Mouse (Mus musculus) forebrain, embryonic 15.5 days (tissue): ENCODE measurements around the gene Ufsp2. TPM values are rescaled to one million over a fixed set of nuclear protein-coding genes. Genes with fewer than 3 reads are reported as not detected.

Source experiments
- ATAC-seq: fragments of 200-750 bp; cut with Nextera tagmentation; replicated peaks from 2 replicates; pipeline ENCODE4 v1.8.0; 2017; ENCODE audit warnings: mild to moderate bottlenecking, moderate TSS enrichment, moderate library complexity
- H3K27ac ChIP-seq: fragments of 300-500 bp; sonication (generic); replicated peaks from 2 replicates; pipeline ENCODE4 v1.5.1; 2015; ENCODE audit warnings: mild to moderate bottlenecking, inconsistent platforms
- H3K27me3 ChIP-seq: fragments of 300-500 bp; sonication (generic); 2 replicates; pipeline ENCODE4 v1.6.1; 2015; ENCODE audit warnings: inconsistent platforms
- H3K36me3 ChIP-seq: fragments of 300-500 bp; sonication (generic); 2 replicates; pipeline ENCODE4 v1.6.1; 2015; ENCODE audit warnings: mild to moderate bottlenecking, inconsistent platforms
- H3K4me1 ChIP-seq: fragments of 300-500 bp; sonication (generic); 2 replicates; pipeline ENCODE4 v1.6.1; 2015; ENCODE audit warnings: inconsistent platforms
- H3K4me2 ChIP-seq: fragments of 300-500 bp; sonication (generic); replicated peaks from 2 replicates; pipeline ENCODE4 v1.6.1; 2015; ENCODE audit warnings: mild to moderate bottlenecking, inconsistent platforms
- H3K4me3 ChIP-seq: fragments of 300-500 bp; sonication (generic); 2 replicates; pipeline ENCODE4 v1.5.1; 2015; ENCODE audit warnings: mild to moderate bottlenecking, inconsistent platforms
- H3K9ac ChIP-seq: fragments of 300-500 bp; sonication (generic); replicated peaks from 2 replicates; pipeline ENCODE4 v1.6.1; 2015; ENCODE audit warnings: mild to moderate bottlenecking, inconsistent platforms
- H3K9me3 ChIP-seq: fragments of 300-500 bp; sonication (generic); 2 replicates; pipeline ENCODE4 v1.6.1; 2016; ENCODE audit warnings: inconsistent platforms
- WGBS: fragments of 180-500 bp; shearing (Covaris S2); methylation state at CpG from one replicate; pipeline ENCODE4 v1.1.7; 2015; ENCODE audit warnings: mixed read lengths; 5-methylcytosine and 5-hydroxymethylcytosine counted together
- polyA plus RNA-seq: library from polyadenylated mRNA; unstranded; fragments of >200 nt; fragmentation: Nextera tagmentation; extraction: Ambion mirVana; gene quantifications from 2 replicates; pipeline ENCODE4 v1.2.1, GENCODE M21; 2015

The Ufsp2 gene
- polyA plus RNA-seq, 1 experiment from 2014 or later, result 60.9 TPM

GRCm38 (mm10) chr8:45994111-45994510, 18.8 kb downstream of the Ufsp2 start:
- peaks cover 2% of the 10 kb centered on the region for H3K4me1 ChIP-seq
- no peak for ATAC-seq
- no peak overlapping the region for H3K4me3 ChIP-seq
- H3K36me3 ChIP-seq, result peaks cover 30% of the 10 kb centered on the region
- no peak overlapping the region for H3K4me2 ChIP-seq
- H3K9ac ChIP-seq, result no peak overlapping the region
- WGBS, result 96% methylated on average over 2 of the region's 2 CpGs
- no peaks in the 10 kb centered on the region for H3K9me3 ChIP-seq
- no peaks in the 10 kb centered on the region for H3K27me3 ChIP-seq
- no peak overlapping the region for H3K27ac ChIP-seq

GRCm38 (mm10) chr8:45995576-45995975, 20.2 kb downstream of the Ufsp2 start:
- Histone ChIP-seq H3K27ac (no peak overlapping the region), H3K9ac (no peak overlapping the region), H3K4me2 (no peak overlapping the region), H3K36me3 (peaks cover 27% of the 10 kb centered on the region), H3K27me3 (no peaks in the 10 kb centered on the region), H3K9me3 (no peaks in the 10 kb centered on the region), H3K4me3 (no peak overlapping the region), H3K4me1 (peaks cover 9% of the 10 kb centered on the region)
- no peak for ATAC-seq
- WGBS, result 89% methylated on average over 3 of the region's 3 CpGs

DNA sequence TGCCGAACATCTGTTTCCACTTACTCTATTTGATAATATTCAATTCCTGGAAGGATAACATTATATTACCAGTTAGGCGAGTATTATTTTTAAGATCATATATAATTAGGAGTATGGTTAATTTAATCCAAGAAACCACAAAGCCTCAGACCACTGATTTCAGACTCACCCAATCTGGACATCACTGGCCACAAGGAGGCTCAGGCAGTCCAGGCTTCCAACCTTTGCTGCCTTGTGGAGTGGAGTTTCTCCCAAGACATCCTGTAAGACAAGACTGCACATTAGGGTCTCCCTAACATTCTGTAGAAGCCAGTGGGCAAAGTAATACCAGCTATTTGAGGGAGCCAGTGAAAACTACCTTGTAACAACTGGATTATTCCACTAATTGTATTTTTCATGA, 22.9 kb downstream of the Ufsp2 start:
- Histone ChIP-seq H3K9me3 (no peaks in the 10 kb centered on the region), H3K4me3 (no peak overlapping the region), H3K4me2 (peak overlapping the region; percentile 69; the same call in 1 of the 2 replicates), H3K4me1 (peaks cover 10% of the 10 kb centered on the region), H3K27ac (no peak overlapping the region), H3K27me3 (no peaks in the 10 kb centered on the region), H3K9ac (no peak overlapping the region), H3K36me3 (peaks cover 24% of the 10 kb centered on the region)
- WGBS, result 90% methylated on average over 2 of the region's 2 CpGs
- no peak for ATAC-seq

DNA sequence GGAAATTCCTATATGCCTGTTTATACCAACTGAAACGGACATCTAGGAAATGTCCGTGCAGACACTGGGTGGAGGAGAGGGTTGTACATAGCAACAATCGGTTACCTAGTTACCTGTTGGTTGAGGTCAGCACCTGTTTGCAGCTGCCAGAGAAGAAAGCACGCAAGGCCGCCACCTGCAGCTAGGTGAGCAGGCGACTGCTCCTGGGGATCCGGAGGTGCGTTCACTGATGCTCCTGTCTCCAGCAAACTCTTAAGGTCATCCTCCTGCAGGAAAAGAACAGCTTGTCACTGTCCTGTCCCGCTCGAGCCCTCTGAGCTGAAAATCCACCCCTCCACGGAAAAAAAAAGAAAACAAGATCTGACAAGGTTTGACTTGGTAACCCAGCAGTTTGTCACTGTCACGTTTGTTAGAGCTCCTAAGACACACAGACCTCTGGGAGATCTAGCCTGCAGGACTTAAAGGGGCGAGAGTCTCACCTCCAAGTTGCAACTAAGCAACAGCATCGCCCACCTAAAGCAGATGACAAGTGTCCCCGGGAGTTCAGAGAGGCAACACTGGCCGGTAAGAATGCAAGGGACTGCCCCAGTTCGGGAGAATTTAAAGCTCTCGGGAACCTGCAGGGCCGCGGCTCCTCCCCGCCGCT, 23.9 kb downstream of the Ufsp2 start, which contains the start of gene Lrp2bp:
Lrp2bp (plus strand) TSS at position 166 of the 646 bp plus-strand sequence.
- Histone ChIP-seq H3K4me1 (peaks cover 10% of the 10 kb centered on the region), H3K36me3 (peaks cover 18% of the 10 kb centered on the region), H3K9me3 (no peaks in the 10 kb centered on the region), H3K27me3 (no peaks in the 10 kb centered on the region), H3K4me3 (peak within 1 kb of the TSS; percentile 58), H3K4me2 (peak within 1 kb of the TSS; percentile 69), H3K27ac (peak within 1 kb of the TSS; percentile 98), H3K9ac (peak within 1 kb of the TSS; percentile 88)
- ATAC-seq, result no peak
- WGBS, result 3% methylated on average over 22 of the region's 22 CpGs

GRCm38 (mm10) chr8:45999784-46000705, 24.7 kb downstream of the Ufsp2 start:
- Histone ChIP-seq H3K27ac (peak overlapping the region; percentile 98), H3K9me3 (no peaks in the 10 kb centered on the region), H3K4me2 (peak overlapping the region; percentile 69), H3K27me3 (no peaks in the 10 kb centered on the region), H3K4me1 (peaks cover 10% of the 10 kb centered on the region), H3K36me3 (peaks cover 18% of the 10 kb centered on the region), H3K4me3 (peak overlapping the region; percentile 58), H3K9ac (peak overlapping the region; percentile 88)
- peak; percentile 99 for ATAC-seq
- 3% methylated on average over 55 of the region's 55 CpGs for WGBS

DNA sequence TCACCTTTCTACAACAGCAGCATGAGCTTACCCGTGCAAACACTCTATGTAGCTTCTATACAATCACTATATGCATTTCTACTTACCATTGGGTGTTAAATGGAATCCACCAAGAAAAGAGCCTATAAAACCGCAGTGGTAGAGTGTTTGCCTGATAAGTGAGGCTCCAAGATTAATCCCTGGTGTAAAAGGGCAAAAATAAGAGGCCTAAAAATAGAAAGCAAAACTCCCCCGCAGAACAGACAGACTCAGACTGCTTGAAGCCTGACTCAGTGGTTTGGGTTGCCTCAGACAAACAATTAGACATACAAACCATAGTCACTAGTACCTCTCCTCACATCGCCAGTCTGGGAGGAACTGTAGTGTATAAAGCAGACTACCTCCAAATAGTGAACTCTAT, 30.3 kb downstream of the Ufsp2 start, which contains the start of gene Ankrd37:
Ankrd37 (minus strand) TSS at position 112 of the 400 bp plus-strand sequence.
- Histone ChIP-seq H3K27me3 (no peaks in the 10 kb centered on the region), H3K27ac (no peak within 1 kb of the TSS), H3K9me3 (no peaks in the 10 kb centered on the region), H3K4me1 (peaks cover 4% of the 10 kb centered on the region), H3K4me3 (no peak within 1 kb of the TSS), H3K9ac (no peak within 1 kb of the TSS), H3K36me3 (no peaks in the 10 kb centered on the region), H3K4me2 (no peak within 1 kb of the TSS)
- no peak for ATAC-seq
- WGBS, result 77% methylated on average over 4 of the region's 4 CpGs

DNA sequence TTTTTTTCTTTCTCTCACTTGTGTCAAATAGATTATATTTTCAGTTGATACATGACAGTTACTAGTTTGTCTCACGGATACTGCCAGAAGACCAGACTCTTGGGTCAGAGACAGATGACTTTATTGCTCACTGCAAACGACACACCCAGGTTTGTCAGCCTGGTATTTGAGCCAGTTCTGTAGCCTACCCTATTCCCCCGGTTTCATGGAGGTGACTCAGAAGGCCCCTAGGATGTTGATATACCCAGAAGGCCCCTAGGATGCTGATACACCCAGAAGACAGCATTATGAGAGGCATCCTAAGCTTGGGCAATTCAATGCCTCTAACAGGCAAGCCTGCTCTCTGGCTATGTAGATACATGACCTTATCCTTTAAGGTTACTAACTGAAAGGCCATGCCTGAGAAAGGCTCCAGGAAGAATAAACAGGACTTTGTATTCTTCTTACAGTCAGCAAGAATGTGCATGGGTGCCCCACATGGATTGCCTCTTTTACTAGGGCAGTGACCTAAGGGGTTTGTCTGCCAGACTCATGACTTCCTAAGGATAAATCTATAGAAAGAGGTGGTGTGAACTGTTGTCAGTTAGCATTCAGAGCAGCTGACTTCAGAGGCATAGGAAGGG, 31.8 kb downstream of the Ufsp2 start:
- Histone ChIP-seq H3K4me2 (no peak overlapping the region), H3K9ac (no peak overlapping the region), H3K9me3 (no peaks in the 10 kb centered on the region), H3K27me3 (no peaks in the 10 kb centered on the region), H3K4me1 (peaks cover 10% of the 10 kb centered on the region; the same call in 1 of the 2 replicates), H3K4me3 (no peak overlapping the region), H3K27ac (no peak overlapping the region), H3K36me3 (no peaks in the 10 kb centered on the region)
- 85% methylated on average over 3 of the region's 3 CpGs for WGBS
- ATAC-seq, result no peak

DNA sequence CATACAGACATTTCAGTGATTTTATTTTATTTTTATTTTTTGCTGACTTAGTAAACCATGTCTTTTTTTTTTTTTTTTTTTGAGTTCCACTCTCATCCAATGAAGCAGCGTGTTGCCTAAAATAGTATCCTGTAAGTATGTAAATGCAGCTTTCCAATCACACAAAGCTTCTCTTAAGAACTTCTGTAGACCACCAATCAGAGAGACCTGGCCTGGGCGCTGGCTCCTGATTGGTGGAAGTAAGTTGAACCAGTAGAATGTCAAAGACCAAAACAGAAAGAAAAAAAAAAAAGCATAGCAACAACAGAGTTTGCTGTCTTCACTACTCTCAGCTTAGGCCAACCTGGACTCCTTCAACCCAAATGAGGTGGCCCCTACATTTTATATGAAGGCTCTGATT, 35.0 kb downstream of the Ufsp2 start:
- Histone ChIP-seq H3K36me3 (no peaks in the 10 kb centered on the region), H3K4me1 (peaks cover 10% of the 10 kb centered on the region; the same call in 1 of the 2 replicates), H3K9ac (no peak overlapping the region), H3K4me2 (peak overlapping the region; percentile 14; the same call in 1 of the 2 replicates), H3K27me3 (no peaks in the 10 kb centered on the region), H3K27ac (no peak overlapping the region), H3K4me3 (0 out of 2 replicates have a peak overlapping the region, but pooled peaks have one; percentile 1), H3K9me3 (no peaks in the 10 kb centered on the region)
- 43% methylated on average over 2 of the region's 2 CpGs for WGBS
- 0 out of 2 replicates have a peak, but pooled peaks have one; percentile 32 for ATAC-seq

DNA sequence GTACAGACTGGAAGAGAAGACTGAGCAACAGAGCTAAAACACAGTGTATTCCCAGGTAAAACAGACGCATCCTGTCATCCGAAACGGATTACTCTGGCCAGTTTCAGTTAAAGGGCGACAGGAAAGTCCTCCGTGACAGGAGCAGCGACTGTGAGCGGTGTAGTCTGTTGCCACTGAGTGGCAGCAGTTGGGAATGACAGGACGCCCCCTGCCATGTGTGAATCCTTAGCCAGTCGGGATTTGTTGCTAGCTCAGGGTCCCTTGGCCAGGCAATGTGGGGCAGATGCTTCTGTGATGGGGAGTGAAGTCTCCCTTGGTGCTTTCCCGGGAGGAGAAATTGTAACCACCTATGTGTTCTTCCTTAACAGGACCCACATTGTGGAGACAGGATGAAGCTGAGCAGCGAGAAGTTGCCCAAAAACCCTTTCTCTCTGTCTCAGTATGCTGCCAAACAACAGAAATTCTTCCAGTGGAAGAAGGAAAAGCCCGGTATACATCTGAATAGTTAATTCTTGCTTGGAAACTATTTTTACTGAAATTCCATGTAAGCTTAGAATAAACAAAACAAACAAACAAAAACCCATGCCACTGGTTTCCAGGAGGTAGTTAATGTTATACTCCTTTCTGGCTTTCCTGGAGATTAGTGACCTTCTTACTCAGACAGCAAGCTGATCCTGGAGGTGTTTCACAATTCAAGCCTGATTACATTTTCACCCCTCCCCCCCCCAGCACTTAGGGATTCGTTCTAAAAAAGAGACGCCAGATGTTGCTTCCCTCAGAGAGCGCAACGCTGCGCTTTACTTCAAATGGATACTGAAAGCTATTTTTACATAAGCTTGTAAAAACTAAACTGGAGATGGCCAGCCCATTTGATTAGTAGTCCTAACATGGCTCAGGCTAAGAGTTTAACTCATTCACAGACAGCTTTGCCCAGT, 35.7 kb downstream of the Ufsp2 start:
- Histone ChIP-seq H3K4me3 (0 out of 2 replicates have a peak overlapping the region, but pooled peaks have one; percentile 1), H3K36me3 (no peaks in the 10 kb centered on the region), H3K27me3 (no peaks in the 10 kb centered on the region), H3K9ac (no peak overlapping the region), H3K27ac (no peak overlapping the region; the same call in 1 of the 2 replicates), H3K4me2 (peak overlapping the region; percentile 14; the same call in 1 of the 2 replicates), H3K4me1 (peaks cover 10% of the 10 kb centered on the region; the same call in 1 of the 2 replicates), H3K9me3 (no peaks in the 10 kb centered on the region)
- WGBS, result 17% methylated on average over 17 of the region's 17 CpGs
- ATAC-seq, result peak; percentile 67; the same call in 1 of the 2 replicates

- no peak overlapping the region for H3K4me3 ChIP-seq
- H3K27ac ChIP-seq, result no peak overlapping the region
- 92% methylated on average over 9 of the region's 9 CpGs for WGBS
- no peaks in the 10 kb centered on the region for H3K27me3 ChIP-seq
- ATAC-seq, result no peak
- H3K36me3 ChIP-seq, result no peaks in the 10 kb centered on the region
- no peak overlapping the region for H3K4me2 ChIP-seq
- H3K9me3 ChIP-seq, result no peaks in the 10 kb centered on the region
- H3K4me1 ChIP-seq, result no peaks in the 10 kb centered on the region
- H3K9ac ChIP-seq, result no peak overlapping the region
Observed at GRCm38 (mm10) chr8:46022203-46022602, 46.9 kb downstream of the Ufsp2 start.

- Histone ChIP-seq H3K4me2 (no peak overlapping the region), H3K27ac (no peak overlapping the region), H3K4me3 (no peak overlapping the region), H3K36me3 (no peaks in the 10 kb centered on the region), H3K9ac (no peak overlapping the region), H3K9me3 (no peaks in the 10 kb centered on the region), H3K4me1 (no peaks in the 10 kb centered on the region), H3K27me3 (no peaks in the 10 kb centered on the region)
- no peak for ATAC-seq
- WGBS, result 95% methylated on average over 9 of the region's 9 CpGs
Observed at GRCm38 (mm10) chr8:46022758-46023157, 47.4 kb downstream of the Ufsp2 start.
